ENCODE assay signal across 9 mouse cellular contexts in the genomic region with DNA sequence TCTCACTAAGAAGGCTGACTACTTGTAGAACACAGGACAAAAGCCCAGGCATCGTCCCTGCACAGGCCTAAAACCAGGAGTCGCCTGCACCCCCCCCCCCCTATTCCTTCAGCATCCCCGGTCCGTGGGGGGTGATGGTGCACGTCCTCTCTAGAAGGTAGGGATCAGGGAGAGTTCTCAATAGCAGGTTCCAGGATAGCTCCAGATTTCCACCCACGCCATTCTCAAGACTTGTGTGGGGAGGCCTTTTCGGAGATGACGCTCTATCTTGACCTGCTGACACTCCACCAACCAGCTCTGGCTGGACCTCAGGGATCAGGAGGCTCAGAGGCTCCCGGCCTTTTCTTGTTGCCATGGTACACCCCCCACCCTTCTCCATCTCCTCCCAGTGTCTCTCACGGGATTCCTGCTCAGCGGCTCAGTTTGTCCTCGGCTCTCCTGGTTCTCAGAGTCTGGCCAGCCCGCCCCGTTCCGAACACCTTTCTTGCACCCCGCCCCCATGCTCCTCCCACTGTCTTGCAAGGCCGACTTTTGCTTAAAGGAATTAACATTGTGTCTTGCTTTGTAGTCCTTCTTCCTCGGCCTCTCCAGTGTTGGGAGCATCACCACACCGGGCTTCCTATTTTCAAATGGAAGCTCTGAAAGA. TPM values are rescaled to one million over a fixed set of nuclear protein-coding genes. Genes with fewer than 3 reads are reported as not detected.
DNase-seq lines count a peak whose midpoint lies in the region; ATAC-seq lines count a peak whose summit lies in the region.
"Had no signal": no experiment of that assay in that cellular context is flagged by ENCODE, and none has a peak within 500 bp of the region (broad histone marks: within the 10 kb centered on the region; RNA-seq: fewer than 3 reads in every experiment).

No protein-coding gene starts in this region.

- peak; percentile 33 for ATAC-seq in kidney, embryonic 14.5 days (ENCODE audit: low FRiP score, low TSS enrichment)
- no peak for ATAC-seq in heart, embryonic 13.5 days (ENCODE audit: extremely low read depth, insufficient number of reproducible peaks, low FRiP score, low TSS enrichment)
- ATAC-seq in midbrain, embryonic 12.5 days (ENCODE audit: low FRiP score, low read depth), result peak; percentile 75
- ATAC-seq: Patski had no signal

- H3K4me1 ChIP-seq in kidney, embryonic 14.5 days (ENCODE audit: control insufficient read depth, insufficient read depth, low read length), result peaks cover 47% of the 10 kb centered on the region
- H3K4me1 ChIP-seq in heart, embryonic 13.5 days, result peaks cover 48% of the 10 kb centered on the region
- peaks cover 14% of the 10 kb centered on the region for H3K4me1 ChIP-seq in midbrain, embryonic 12.5 days

- H3K9me3 ChIP-seq in kidney, embryonic 14.5 days (ENCODE audit: control insufficient read depth, low read length), result no peaks in the 10 kb centered on the region
- H3K9me3 ChIP-seq in heart, embryonic 13.5 days, result no peaks in the 10 kb centered on the region
- H3K9me3 ChIP-seq in midbrain, embryonic 12.5 days, result no peaks in the 10 kb centered on the region

- peak overlapping the region; percentile 42; the same call in 1 of the 2 replicates for H3K27ac ChIP-seq in kidney, embryonic 14.5 days (ENCODE audit: low read depth, low read length)
- H3K27ac ChIP-seq in heart, embryonic 13.5 days (replicated peaks), result no peak overlapping the region
- H3K27ac ChIP-seq in midbrain, embryonic 12.5 days (replicated peaks), result peak overlapping the region; percentile 30; the same call in 1 of the 2 replicates

- H3K27me3 ChIP-seq in kidney, embryonic 14.5 days (ENCODE audit: control insufficient read depth, insufficient read depth, low read length), result no peaks in the 10 kb centered on the region; the same call in 1 of the 2 replicates
- H3K27me3 ChIP-seq in heart, embryonic 13.5 days (replicated peaks), result peaks cover 31% of the 10 kb centered on the region; the same call in 1 of the 2 replicates
- H3K27me3 ChIP-seq in midbrain, embryonic 12.5 days, result peaks cover 22% of the 10 kb centered on the region; the same call in 1 of the 2 replicates
- H3K27me3 ChIP-seq: Patski had no signal

- H3K4me3 ChIP-seq in kidney, embryonic 14.5 days (ENCODE audit: low read length), result peak overlapping the region; percentile 17; the same call in 1 of the 2 replicates
- peak overlapping the region; percentile 29 for H3K4me3 ChIP-seq in heart, embryonic 13.5 days
- peak overlapping the region; percentile 21 for H3K4me3 ChIP-seq in midbrain, embryonic 12.5 days

- WGBS in kidney, embryonic 14.5 days, result 6% methylated on average over 19 of the region's 19 CpGs
- 8% methylated on average over 19 of the region's 19 CpGs for WGBS in heart, embryonic 13.5 days
- 2% methylated on average over 19 of the region's 19 CpGs for WGBS in midbrain, embryonic 12.5 days

- no peaks in the 10 kb centered on the region for H3K36me3 ChIP-seq in kidney, embryonic 14.5 days (ENCODE audit: control insufficient read depth, insufficient read depth, low read length)
- no peaks in the 10 kb centered on the region for H3K36me3 ChIP-seq in heart, embryonic 13.5 days
- no peaks in the 10 kb centered on the region for H3K36me3 ChIP-seq in midbrain, embryonic 12.5 days

- DNase-seq in kidney, postnatal 14 days, result no peak
- DNase-seq in cerebellum, adult 8-10 months, result peak; percentile 54
- no peak for DNase-seq in ovary, adult 18-20 months (ENCODE audit: low spot score)
- no peak for DNase-seq in frontal cortex, postnatal 36 days (ENCODE audit: low spot score in 2 of 2)
- no peak for DNase-seq in kidney, postnatal 36 days

- peak overlapping the region; percentile 40 for H3K4me2 ChIP-seq in kidney, embryonic 14.5 days (replicated peaks; ENCODE audit: low read depth, low read length)
- H3K4me2 ChIP-seq in heart, embryonic 13.5 days, result peak overlapping the region; percentile 61
- H3K4me2 ChIP-seq in midbrain, embryonic 12.5 days (replicated peaks), result peak overlapping the region; percentile 54

- peak overlapping the region; percentile 31; the same call in 1 of the 2 replicates for H3K9ac ChIP-seq in kidney, embryonic 14.5 days (ENCODE audit: low read depth, low read length)
- peak overlapping the region; percentile 50; the same call in 1 of the 2 replicates for H3K9ac ChIP-seq in heart, embryonic 13.5 days
- H3K9ac ChIP-seq in midbrain, embryonic 12.5 days (replicated peaks), result peak overlapping the region; percentile 35; the same call in 1 of the 2 replicates

RNA-seq across cellular contexts. Expression of gene Prcd, which starts 9.6 kb away (rescaled TPM):
- 1.1 and 1.4 TPM in 2 replicates for polyA plus RNA-seq in kidney, embryonic 14.5 days (2014; fragmentation: Nextera tagmentation; extraction: Ambion mirVana)
- 0.51 and 0.93 TPM in 2 replicates for polyA plus RNA-seq in heart, embryonic 13.5 days (2015; fragmentation: Nextera tagmentation; extraction: Ambion mirVana)
- polyA plus RNA-seq in midbrain, embryonic 12.5 days (2016; fragmentation: Nextera tagmentation; extraction: Ambion mirVana), result 0.37 and 0.63 TPM in 2 replicates

RNA-seq across cellular contexts. Expression of gene Cygb, which starts 10.4 kb away (rescaled TPM):
- 11.0 and 11.3 TPM in 2 replicates for polyA plus RNA-seq in kidney, embryonic 14.5 days (2014; fragmentation: Nextera tagmentation; extraction: Ambion mirVana)
- polyA plus RNA-seq in heart, embryonic 13.5 days (2015; fragmentation: Nextera tagmentation; extraction: Ambion mirVana), result 2.6 TPM in 2 replicates
- 2.8 and 3.5 TPM in 2 replicates for polyA plus RNA-seq in midbrain, embryonic 12.5 days (2016; fragmentation: Nextera tagmentation; extraction: Ambion mirVana)

RNA-seq across cellular contexts. Expression of gene Rhbdf2, which starts 16.9 kb away (rescaled TPM):
- polyA plus RNA-seq in kidney, embryonic 14.5 days (2014; fragmentation: Nextera tagmentation; extraction: Ambion mirVana), result 5.4 and 7.2 TPM in 2 replicates
- polyA plus RNA-seq in heart, embryonic 13.5 days (2015; fragmentation: Nextera tagmentation; extraction: Ambion mirVana), result 7.2 and 8.0 TPM in 2 replicates
- 1.1 and 1.8 TPM in 2 replicates for polyA plus RNA-seq in midbrain, embryonic 12.5 days (2016; fragmentation: Nextera tagmentation; extraction: Ambion mirVana)

RNA-seq across cellular contexts. Expression of gene Aanat, which starts 57.5 kb away (rescaled TPM):
- polyA plus RNA-seq in kidney, embryonic 14.5 days (2014; fragmentation: Nextera tagmentation; extraction: Ambion mirVana), result not detected in 2 replicates
- polyA plus RNA-seq in heart, embryonic 13.5 days (2015; fragmentation: Nextera tagmentation; extraction: Ambion mirVana), result not detected in 2 replicates
- 0.18 and 0.41 TPM in 2 replicates for polyA plus RNA-seq in midbrain, embryonic 12.5 days (2016; fragmentation: Nextera tagmentation; extraction: Ambion mirVana)
- polyA plus RNA-seq: Patski had no signal
